Mouse (Mus musculus) spleen, adult 12 weeks (tissue): Measurements from ENCODE around the gene Xlr5c.
"Not testable (repeated sequence)": the region's sequence is repeated elsewhere in the genome, so short reads cannot be mapped to it uniquely, and the experiment has no call there.

Experiments used
- DNase-seq: peaks from one replicate; pipeline ENCODE4 v3.0.0; 2022; ENCODE audit warnings: low spot score

The Xlr5c gene

DNA sequence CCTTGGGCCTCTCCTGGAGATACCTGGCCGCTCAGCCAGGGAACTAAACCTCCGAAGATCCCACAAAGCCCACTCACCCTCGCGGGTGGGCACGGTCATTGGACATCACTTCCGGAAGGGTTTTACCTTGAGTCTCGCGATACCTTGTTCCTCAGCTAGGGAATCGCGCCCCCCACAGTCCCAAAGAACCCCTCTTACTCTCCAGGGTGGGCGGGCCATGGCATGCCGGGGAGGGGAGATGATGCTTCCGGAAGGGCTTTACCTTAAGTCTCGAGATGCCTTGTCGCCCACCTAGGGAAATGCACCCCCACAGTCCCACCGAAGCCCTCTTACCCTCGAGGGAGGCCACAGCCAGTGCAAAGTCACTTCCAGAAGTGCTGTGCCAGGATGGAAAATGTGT lies at the start of gene Xlr5c, which contains the start of gene Xlr5a:
Gene Xlr5c (minus strand): TSS at position 101 of the 400 bp plus-strand sequence.
Gene Xlr5a (minus strand): TSS at position 101 of the 400 bp plus-strand sequence.
- DNase-seq, result not testable (repeated sequence)

DNA sequence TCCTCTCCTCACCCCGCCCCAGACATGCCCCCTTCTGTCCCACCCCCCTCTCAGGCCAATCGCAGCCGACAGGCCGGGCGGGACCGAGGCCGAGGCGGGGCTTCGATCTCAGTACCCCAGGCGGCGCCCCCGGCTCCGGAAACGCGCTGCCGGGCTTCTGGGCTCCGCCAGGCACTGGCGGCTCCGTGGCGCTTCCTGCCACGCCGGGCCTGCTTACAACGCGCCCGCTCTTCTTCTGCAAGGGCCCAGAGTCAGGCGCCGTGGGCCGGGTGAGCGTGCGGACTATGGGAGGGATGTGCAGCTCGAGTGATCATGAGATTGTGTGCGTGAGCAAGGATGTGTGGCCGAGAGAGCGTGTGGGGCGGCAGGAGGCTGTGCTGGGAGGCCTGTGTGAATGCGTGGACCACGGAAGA lies 49.7 kb upstream of the Xlr5c start, which contains the start of gene Zfp275:
Gene Zfp275 (plus strand): TSS at position 139 of the 413 bp plus-strand sequence.
- DNase-seq, result peak; percentile 25

GRCm38 (mm10) chrX:73342068-73342467 lies 49.3 kb upstream of the Xlr5c start:
- DNase-seq, result no peak

DNA sequence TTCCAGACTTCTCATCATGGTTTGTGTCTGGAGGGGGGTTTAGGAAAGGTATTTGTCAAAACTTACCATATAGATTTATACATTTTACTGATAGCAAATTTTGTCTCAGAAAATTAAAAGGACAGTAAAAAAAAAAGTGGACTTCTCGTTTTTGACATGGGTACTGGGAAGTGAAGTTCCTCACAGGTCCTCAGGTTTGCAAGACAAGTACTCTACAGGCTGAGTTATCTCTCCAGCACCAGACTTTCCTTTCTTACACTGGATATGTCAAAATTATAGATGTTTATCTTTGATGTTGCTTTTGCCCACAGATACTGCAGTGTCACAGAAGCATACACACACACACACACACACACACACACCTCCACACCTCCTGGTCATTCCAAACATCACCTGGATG lies 48.7 kb upstream of the Xlr5c start:
- DNase-seq, result no peak

DNA sequence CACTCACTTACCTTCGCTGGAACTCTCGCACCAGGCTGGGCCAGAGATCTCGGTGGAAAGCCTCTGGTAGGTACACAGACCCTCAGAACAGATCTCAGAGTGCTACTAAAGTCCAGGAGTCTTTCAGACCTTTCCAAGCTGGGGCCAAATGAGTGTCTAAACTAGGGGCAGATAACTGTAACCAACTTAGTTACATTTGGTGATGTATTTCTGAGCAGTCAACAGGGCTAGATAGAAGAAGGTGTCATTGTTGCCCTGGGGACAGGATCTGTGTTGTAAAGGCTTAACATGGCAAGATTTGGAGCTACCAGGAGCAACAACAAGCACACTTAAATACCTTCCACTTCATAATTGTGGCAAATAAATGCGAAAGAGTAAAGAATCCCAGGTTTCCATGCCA lies 44.0 kb upstream of the Xlr5c start, which contains the start of gene Gm45015:
Gene Gm45015 (minus strand): TSS at position 101 of the 400 bp plus-strand sequence.
- no peak for DNase-seq

DNA sequence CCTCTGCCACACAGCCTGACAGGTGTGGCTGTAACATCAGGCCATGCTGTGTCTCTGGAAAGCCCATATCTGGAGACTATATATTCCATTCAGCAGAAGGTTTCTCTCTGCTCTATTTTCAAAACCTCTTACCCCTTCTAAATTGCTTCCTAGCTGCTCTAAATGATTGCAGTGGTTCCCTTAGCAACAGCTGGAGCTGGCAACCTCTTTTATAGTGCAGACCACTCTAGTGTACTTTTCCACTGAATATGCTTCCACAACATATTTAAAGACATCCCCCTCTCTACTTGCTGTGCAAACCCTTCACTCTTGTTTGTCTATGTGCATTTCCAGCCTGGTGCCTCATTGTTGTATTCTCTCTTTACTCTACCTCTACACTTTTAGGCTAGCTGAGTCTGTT lies 40.8 kb upstream of the Xlr5c start:
- DNase-seq, result no peak

DNA sequence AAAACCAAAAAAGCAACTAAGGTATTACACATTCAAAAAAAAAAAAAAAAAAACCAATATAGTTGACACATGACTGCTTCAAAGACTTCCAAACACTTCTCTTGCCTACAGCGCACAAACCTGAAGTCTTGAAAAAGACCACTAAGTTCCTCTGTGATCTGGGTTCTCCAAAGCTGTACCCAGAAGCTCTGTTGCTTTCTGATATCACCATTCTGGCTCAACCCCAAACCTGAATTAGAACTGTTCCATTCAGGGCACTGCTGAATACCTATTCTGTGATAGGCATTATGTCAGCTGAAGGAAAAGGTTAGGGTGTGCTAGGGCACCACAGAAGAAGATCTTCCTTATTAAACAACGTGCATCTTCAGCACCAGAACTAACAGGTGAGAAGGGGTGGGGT lies 34.4 kb upstream of the Xlr5c start:
- DNase-seq, result no peak

DNA sequence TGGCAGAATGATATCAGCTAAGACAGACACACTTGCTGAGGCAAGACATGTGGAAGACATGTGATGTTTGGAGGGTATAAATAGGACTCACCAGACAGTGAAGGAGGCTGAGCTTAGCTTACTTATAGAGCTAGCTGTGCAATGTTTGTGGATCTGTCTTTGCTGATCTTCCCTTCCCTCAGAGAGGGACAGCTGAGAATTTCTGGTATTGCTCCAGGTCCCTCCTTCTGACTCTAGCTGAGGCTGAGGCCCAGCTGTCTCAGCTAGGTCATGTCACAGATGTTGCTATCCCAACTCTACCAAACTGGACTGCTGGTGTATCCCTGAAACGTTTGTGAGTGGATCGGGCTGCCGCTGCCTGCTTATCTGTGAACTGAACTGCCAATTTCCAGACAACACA lies 28.3 kb upstream of the Xlr5c start:
- no peak for DNase-seq

DNA sequence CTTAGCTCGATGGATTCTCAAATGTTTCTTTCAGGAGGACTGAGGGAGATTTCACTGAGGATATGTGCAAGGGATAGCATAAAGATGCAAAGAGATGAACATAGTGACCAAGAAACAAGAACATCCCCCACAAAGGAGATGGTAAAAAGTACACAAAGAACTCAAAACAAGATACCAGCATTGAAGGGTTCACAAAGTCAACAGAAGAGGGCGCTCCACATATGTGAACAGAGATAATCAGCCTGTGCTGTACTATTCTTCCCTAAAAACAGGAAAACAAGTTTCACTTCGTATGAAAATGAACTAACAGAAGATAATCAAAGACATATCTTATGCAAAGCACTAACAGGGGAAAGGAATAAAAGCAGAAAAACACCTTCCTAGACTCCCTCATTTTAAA lies 19.7 kb upstream of the Xlr5c start:
- no peak for DNase-seq

GRCm38 (mm10) chrX:73295745-73296144 lies 3.0 kb upstream of the Xlr5c start:
- not testable (repeated sequence) for DNase-seq

DNA sequence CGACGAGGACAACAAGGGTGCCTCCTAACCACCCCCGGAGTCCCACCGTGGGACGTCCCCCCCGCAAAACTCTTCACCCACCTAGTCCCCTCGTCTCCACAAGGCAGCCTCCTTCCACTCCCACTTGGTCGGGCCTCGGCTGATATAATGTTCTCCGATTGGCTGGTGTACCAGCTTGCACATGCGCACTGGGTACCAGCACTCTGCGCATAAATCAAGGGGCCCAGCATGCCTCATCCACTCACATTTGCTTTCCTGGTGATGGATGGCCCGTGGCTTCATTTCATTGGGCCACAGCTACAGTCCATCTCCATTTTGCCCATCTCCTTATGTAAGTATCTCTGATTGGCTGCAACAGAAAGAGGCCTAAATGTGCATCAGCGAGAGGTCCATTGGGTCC lies 27.5 kb downstream of the Xlr5c start, which contains the start of gene Xlr3c:
Gene Xlr3c (minus strand): TSS at position 121 of the 400 bp plus-strand sequence.
- not testable (repeated sequence) for DNase-seq

GRCm38 (mm10) chrX:73262428-73262827 lies 30.3 kb downstream of the Xlr5c start:
- DNase-seq, result not testable (repeated sequence)

DNA sequence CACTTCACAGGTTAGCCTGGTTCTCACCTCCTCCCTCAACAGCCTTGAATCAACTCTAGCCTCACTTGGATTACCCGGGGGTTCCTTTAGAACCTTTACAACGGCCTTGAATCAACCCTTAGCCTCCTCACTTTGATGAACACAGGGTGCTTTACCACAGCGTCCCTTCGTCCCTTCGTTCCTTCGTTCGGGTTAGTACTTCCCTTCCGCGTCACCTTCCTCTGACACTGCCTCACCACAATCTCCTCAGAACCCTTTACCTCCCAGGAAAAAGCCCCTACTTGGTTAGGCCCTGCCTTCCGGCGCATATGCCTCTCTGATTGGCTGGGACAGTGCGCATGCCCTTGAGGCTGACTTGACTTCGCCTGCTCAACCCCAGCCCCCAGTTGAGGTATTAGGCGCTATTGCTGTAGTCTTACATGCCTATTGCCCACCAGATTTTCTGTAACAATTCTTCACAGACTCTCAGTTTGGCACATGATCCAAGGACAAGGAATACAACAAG lies 49.9 kb downstream of the Xlr5c start, which contains the start of gene Xlr4c:
Gene Xlr4c (minus strand): TSS at position 310 of the 505 bp plus-strand sequence.
- not testable (repeated sequence) for DNase-seq
